Mouse (Mus musculus): ENCODE results near the gene Dapp1. TPM values are rescaled to one million over a fixed set of nuclear protein-coding genes. Genes with fewer than 3 reads are reported as not detected.

Gene Dapp1
- 50.9 TPM for polyA plus RNA-seq (2015; fragmentation: Illumina TruSeq; extraction: RNeasy Lipid Tissue Mini Kit (QIAGEN cat#74804); ENCODE audit: insufficient read depth, low replicate concordance)

GRCm38 (mm10) chr3:137981382-137981750 lies at the start of gene Dapp1:
Gene Dapp1, minus strand, starts transcription at chr3:137981545.

GRCm38 (mm10) chr3:137918172-137918931 lies 63.0 kb downstream of the Dapp1 start, which contains the start of gene Lamtor3:
Gene Lamtor3, plus strand, starts transcription at chr3:137918506.

Other genes starting within 250 kb of the Dapp1 start
- gene H2afz, start 117.1 kb downstream of the Dapp1 start, polyA plus RNA-seq (2015; fragmentation: Illumina TruSeq; extraction: RNeasy Lipid Tissue Mini Kit (QIAGEN cat#74804); ENCODE audit: insufficient read depth, low replicate concordance): 360 TPM
- gene Dnajb14, start 113.9 kb downstream of the Dapp1 start, polyA plus RNA-seq (2015; fragmentation: Illumina TruSeq; extraction: RNeasy Lipid Tissue Mini Kit (QIAGEN cat#74804); ENCODE audit: insufficient read depth, low replicate concordance): 13.3 TPM
- gene Lamtor3, start 63.0 kb downstream of the Dapp1 start, polyA plus RNA-seq (2015; fragmentation: Illumina TruSeq; extraction: RNeasy Lipid Tissue Mini Kit (QIAGEN cat#74804); ENCODE audit: insufficient read depth, low replicate concordance): 72.7 TPM
- gene 1110002E22Rik, start 83.5 kb upstream of the Dapp1 start, polyA plus RNA-seq (2015; fragmentation: Illumina TruSeq; extraction: RNeasy Lipid Tissue Mini Kit (QIAGEN cat#74804); ENCODE audit: insufficient read depth, low replicate concordance): 0.19 TPM
- not detected for gene Gm5105, start 85.8 kb upstream of the Dapp1 start, polyA plus RNA-seq (2015; fragmentation: Illumina TruSeq; extraction: RNeasy Lipid Tissue Mini Kit (QIAGEN cat#74804); ENCODE audit: insufficient read depth, low replicate concordance)
- 14.4 TPM for gene Trmt10a, start 161.9 kb upstream of the Dapp1 start, polyA plus RNA-seq (2015; fragmentation: Illumina TruSeq; extraction: RNeasy Lipid Tissue Mini Kit (QIAGEN cat#74804); ENCODE audit: insufficient read depth, low replicate concordance)
- gene Mttp, start 163.4 kb upstream of the Dapp1 start, polyA plus RNA-seq (2015; fragmentation: Illumina TruSeq; extraction: RNeasy Lipid Tissue Mini Kit (QIAGEN cat#74804); ENCODE audit: insufficient read depth, low replicate concordance): 2.4 TPM
- gene 4930579F01Rik, start 212.3 kb upstream of the Dapp1 start, polyA plus RNA-seq (2015; fragmentation: Illumina TruSeq; extraction: RNeasy Lipid Tissue Mini Kit (QIAGEN cat#74804); ENCODE audit: insufficient read depth, low replicate concordance): not detected
- gene Adh7, start 236.2 kb upstream of the Dapp1 start, polyA plus RNA-seq (2015; fragmentation: Illumina TruSeq; extraction: RNeasy Lipid Tissue Mini Kit (QIAGEN cat#74804); ENCODE audit: insufficient read depth, low replicate concordance): not detected